Mouse (Mus musculus) left cerebral cortex, adult 2 months (tissue): ENCODE measurements around the gene Tbc1d22a. TPM values are rescaled to one million over a fixed set of nuclear protein-coding genes. Genes with fewer than 3 reads are reported as not detected.

Source experiments
- DNase-seq, 2 experiments: peaks; one replicate each; pipeline ENCODE4 v3.0.0; 2021 to 2022; ENCODE audit warnings: low spot score in 2 of 2, mixed read lengths in 1 of 2; ENCODE audit errors: extremely low spot score in 1 of 2
- H3K27ac ChIP-seq: fragments of 200-600 bp; 2 replicates; pipeline ENCODE4 v1.8.1; 2022
- H3K4me3 ChIP-seq: fragments of 200-600 bp; 2 replicates; pipeline ENCODE4 v1.8.1; 2022
- CTCF ChIP-seq: fragments of 200-600 bp; IDR thresholded peaks from 2 replicates; pipeline ENCODE4 v1.8.1; 2022; ENCODE audit warnings: antibody characterized with exemption, mild to moderate bottlenecking, moderate library complexity
- intact Hi-C: fragments of 180-260 bp; cut with DNase I; formaldehyde crosslinking; loops from one replicate; pipeline ENCODE4 v1.15.1; 2025
- total RNA-seq, 2 experiments: library from RNA; stranded (reverse); gene quantifications; 2 replicates each; pipeline ENCODE4 v1.2.3; 2021

Tbc1d22a gene
- total RNA-seq, 2 experiments from 2014 or later: 32.8 to 34.3 TPM

DNA sequence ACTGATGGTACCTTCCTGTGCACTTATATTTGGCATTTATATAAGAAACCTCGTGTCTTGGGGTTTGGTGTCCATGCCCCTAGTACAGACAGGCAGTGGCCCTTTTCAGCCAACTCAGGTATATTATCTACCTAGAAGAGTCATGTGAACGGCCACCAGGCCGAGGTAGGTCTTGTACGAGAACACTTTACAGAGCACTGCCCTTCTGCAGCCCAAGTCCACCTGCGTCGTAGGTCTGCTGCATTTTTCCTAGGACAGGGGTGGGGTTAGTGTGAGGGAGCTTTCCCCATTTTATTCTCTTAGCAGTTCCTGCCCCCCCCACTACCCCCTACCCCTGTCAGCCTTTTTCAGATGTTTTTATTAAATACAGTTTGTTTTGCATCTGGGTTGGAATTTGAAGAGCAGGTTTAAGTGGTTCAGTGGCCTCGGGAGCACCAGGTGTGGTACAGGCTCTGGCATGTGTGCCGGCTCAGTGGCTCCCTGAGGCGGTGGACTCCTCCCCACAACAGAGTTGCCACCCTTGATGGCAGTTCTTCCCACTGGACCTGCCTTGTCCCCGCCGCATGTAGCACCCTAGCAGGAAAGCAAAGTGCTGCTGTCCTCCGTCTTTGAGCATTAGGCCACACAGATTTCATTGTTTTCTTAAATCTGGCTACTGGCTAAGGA lies 277.3 kb downstream of the Tbc1d22a start:
- Histone ChIP-seq H3K27ac (no peak overlapping the region), H3K4me3 (no peak overlapping the region)
- no peak for TF ChIP-seq CTCF
- no peak for DNase-seq
- intact Hi-C loops: no loop called here

DNA sequence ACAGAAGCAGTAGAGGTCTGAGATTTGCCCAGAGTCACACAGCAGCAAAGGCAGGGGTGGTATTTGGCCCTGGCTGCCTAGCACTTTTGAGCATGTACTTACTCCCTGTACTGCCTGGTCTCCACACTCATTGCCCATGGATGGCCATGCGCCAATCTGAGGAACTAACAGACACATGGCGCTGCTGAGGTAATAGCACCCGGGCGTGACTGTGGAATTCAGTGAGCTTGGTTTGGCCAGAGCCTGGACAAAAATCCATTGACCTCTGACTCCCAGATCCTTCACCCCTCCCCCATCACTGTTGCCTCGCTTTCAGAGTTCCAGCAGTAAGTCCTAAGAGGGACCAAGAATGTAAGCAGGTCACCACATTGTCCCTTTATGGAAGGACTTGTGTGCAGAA lies 278.4 kb downstream of the Tbc1d22a start:
- Histone ChIP-seq H3K4me3 (no peak overlapping the region), H3K27ac (no peak overlapping the region)
- no peak for DNase-seq
- no peak for TF ChIP-seq CTCF
- intact Hi-C loops: no loop called here

DNA sequence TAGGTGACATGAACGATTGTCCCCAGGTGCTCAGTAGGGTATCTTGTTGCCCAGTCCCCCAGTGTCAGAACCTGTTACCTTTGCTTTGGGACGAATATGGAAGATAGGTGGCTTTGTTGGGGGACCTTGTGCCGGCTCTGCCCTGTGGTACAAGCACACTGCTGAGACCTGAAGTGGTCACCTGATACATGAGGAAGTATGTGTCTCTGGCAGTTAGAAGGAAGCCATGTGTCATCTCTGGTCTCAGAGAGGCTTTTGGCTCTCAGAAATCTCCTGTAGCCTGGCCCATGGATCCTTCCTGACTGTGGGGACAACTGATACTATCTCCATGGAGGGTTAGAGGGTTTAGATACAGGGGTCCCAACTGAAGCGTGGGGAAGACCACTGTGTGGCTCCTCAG lies 281.9 kb downstream of the Tbc1d22a start:
- no peak for DNase-seq
- no peak overlapping the region for H3K27ac ChIP-seq
- TF ChIP-seq CTCF: no peak
- intact Hi-C loops: no loop called here
- H3K4me3 ChIP-seq: no peak overlapping the region

DNA sequence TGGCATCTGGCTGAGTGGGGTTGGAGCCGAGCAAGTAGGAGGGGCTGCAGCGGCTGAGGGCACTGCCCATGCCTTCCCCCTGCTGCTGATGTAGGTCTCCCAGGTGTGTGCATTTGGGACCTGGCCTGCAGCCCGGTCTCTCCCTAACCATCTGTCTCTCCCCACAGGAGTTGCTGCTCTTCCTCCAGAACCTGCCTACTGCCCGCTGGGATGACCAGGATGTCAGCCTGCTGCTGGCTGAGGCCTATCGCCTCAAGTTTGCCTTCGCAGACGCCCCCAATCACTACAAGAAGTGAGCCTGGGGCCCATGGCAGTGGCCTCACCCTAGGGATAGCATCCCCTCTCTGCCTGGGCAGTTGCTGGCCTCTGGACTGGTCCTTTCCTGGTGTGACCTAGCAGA lies 282.4 kb downstream of the Tbc1d22a start:
- TF ChIP-seq CTCF: no peak
- Histone ChIP-seq H3K4me3 (no peak overlapping the region), H3K27ac (no peak overlapping the region)
- DNase-seq: no peak
- intact Hi-C loops: no loop called here

DNA sequence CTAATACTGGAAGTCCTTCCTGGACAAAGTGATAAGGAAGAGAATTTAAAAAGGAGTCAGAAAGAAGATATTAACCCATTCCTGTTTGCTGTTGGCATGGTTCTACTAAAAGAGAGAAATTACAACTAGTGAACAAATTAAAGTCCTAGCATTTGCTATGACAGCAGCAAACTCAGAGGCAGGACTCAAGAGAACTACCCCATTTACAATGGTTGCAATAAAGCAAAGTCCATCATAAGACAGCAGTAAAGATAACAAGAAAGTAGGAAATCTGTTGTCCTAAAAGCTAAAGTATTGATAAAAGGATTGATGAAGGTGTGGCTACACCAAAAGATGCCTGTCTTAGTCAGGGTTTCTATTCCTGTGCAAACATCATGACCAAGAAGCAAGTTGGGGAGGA lies 286.3 kb downstream of the Tbc1d22a start:
- no peak overlapping the region for H3K27ac ChIP-seq
- intact Hi-C loops: no loop called here
- no peak overlapping the region for H3K4me3 ChIP-seq
- no peak for TF ChIP-seq CTCF
- no peak for DNase-seq

GRCm38 (mm10) chr15:86503413-86503812 lies 289.2 kb downstream of the Tbc1d22a start:
- no peak overlapping the region for H3K4me3 ChIP-seq
- DNase-seq: peak; percentile 13 to 17
- no peak for TF ChIP-seq CTCF
- H3K27ac ChIP-seq: no peak overlapping the region
- intact Hi-C loops: no loop called here

- intact Hi-C loops: no loop called here
- no peak overlapping the region for H3K4me3 ChIP-seq
- DNase-seq: peak in 1 of 2 experiments; percentile 5
- TF ChIP-seq CTCF: no peak
- no peak overlapping the region for H3K27ac ChIP-seq
Observed at GRCm38 (mm10) chr15:86506666-86507065, 292.4 kb downstream of the Tbc1d22a start.

- peak in 1 of 2 experiments; percentile 5 for DNase-seq
Observed at GRCm38 (mm10) chr15:86507546-86507945, 293.3 kb downstream of the Tbc1d22a start.

GRCm38 (mm10) chr15:86508406-86509176 lies 294.3 kb downstream of the Tbc1d22a start:
- no peak for TF ChIP-seq CTCF
- Histone ChIP-seq H3K27ac (no peak overlapping the region), H3K4me3 (no peak overlapping the region)
- intact Hi-C loops: no loop called here
- peak in 1 of 2 experiments; percentile 7 for DNase-seq

More at GRCm38 (mm10) chr15:86507546-86507945, 293.3 kb downstream of the Tbc1d22a start:
- H3K4me3 ChIP-seq: no peak overlapping the region
- intact Hi-C loops: no loop called here
- TF ChIP-seq CTCF: no peak
- no peak overlapping the region for H3K27ac ChIP-seq

GRCm38 (mm10) chr15:86509601-86510000 lies 295.3 kb downstream of the Tbc1d22a start:
- no peak for DNase-seq
- intact Hi-C loops: no loop called here
- Histone ChIP-seq H3K4me3 (no peak overlapping the region), H3K27ac (no peak overlapping the region)
- no peak for TF ChIP-seq CTCF

DNA sequence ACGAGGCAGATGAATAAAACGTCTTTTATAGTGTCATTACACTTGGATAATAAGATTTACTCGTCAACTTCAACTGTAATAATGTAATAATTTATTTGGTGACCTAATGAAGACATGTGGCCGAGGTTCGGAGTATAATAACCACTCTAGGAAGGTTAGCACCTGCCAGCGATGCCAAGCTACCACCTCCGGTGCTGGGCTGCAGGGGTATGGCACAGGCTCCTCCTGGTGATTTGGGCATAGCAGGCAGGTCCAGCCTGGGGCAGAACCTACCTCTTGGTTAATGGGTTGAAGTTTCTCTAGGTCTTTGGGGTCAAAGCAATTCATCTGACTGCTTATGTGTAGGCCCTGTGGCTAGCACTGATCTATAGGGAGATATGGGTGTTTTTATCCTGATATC lies 296.9 kb downstream of the Tbc1d22a start:
- no peak overlapping the region for H3K4me3 ChIP-seq
- DNase-seq: peak in 1 of 2 experiments; percentile 5
- intact Hi-C loops: no loop called here
- no peak for TF ChIP-seq CTCF
- no peak overlapping the region for H3K27ac ChIP-seq

GRCm38 (mm10) chr15:86513336-86513735 lies 299.1 kb downstream of the Tbc1d22a start:
- Histone ChIP-seq H3K27ac (no peak overlapping the region), H3K4me3 (no peak overlapping the region)
- DNase-seq: no peak
- TF ChIP-seq CTCF: no peak
- intact Hi-C loops: no loop called here

- Histone ChIP-seq H3K4me3 (no peak overlapping the region), H3K27ac (no peak overlapping the region)
- no peak for DNase-seq
- no peak for TF ChIP-seq CTCF
- intact Hi-C loops: no loop called here
Observed at GRCm38 (mm10) chr15:86520201-86520600, 305.9 kb downstream of the Tbc1d22a start.
